Mouse (Mus musculus): ENCODE measurements around the gene Tagln2.

The Tagln2 gene

GRCm38 (mm10) chr1:172552623-172553022 lies 52.8 kb downstream of the Tagln2 start:
- no peak for TF ChIP-seq GATA4 (IDR thresholded peaks at IDR 0.05; ENCODE audit: insufficient replicate concordance, low read length)

GRCm38 (mm10) chr1:172555638-172556037 lies 55.8 kb downstream of the Tagln2 start, which contains the start of gene Vsig8:
TSS of gene Vsig8 (plus strand) at chr1:172555938.
- no peak for TF ChIP-seq GATA4 (IDR thresholded peaks at IDR 0.05; ENCODE audit: insufficient replicate concordance, low read length)

Data from liver, adult (tissue).